Mouse (Mus musculus) bone marrow, adult 2 months (tissue): Measurements from ENCODE around the gene Tdrd3.

Source experiments
- CTCF ChIP-seq: fragments of 200-500 bp; IDR thresholded peaks from 2 replicates; pipeline ENCODE4 v1.5.1; 2011; ENCODE audit warnings: low read length, control low read depth; ENCODE audit not compliant: control insufficient read depth, insufficient read depth
- POLR2A ChIP-seq: fragments of 200-500 bp; IDR thresholded peaks from 2 replicates; pipeline ENCODE4 v1.6.1; 2011; ENCODE audit warnings: low read depth, mild to moderate bottlenecking, control low read depth, low read length, borderline replicate concordance; ENCODE audit not compliant: control insufficient read depth

GRCm38 (mm10) chr14:87549986-87550385 lies 133.5 kb downstream of the Tdrd3 start:
- TF ChIP-seq POLR2A (no peak), CTCF (no peak)
